Mouse (Mus musculus) c-Kit-positive CD71-positive TER-119-negative erythroid progenitor cells, embryonic 14.5 days (primary cell): Measurements from ENCODE around the gene Prrc2a.

Source experiments
- DNase-seq: peaks from one replicate; pipeline ENCODE4 v3.0.0-alpha.2; 2013; ENCODE audit warnings: low read depth

Gene Prrc2a

DNA sequence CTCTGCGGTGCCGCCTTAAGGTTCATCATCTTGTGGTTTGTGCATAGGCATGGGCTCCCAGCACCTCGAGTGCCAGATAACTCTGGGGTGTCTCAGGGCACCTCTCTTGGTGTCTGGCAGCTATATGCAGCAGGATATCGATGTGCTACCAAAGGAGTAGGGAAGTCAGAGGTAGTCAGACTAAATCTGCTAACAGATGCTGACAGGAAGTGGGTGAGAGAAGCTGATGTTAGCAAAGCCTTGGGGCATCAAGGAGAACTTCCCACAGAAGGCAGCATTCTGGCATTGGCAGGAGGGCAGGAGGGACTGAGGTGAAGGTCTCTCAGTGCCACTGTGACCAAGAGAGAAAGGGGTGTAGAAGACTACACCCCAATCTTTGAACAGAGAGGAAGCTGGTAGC is 25.4 kb upstream of the Prrc2a start:
- DNase-seq = no peak

GRCm38 (mm10) chr17:35189186-35189585 is 24.5 kb upstream of the Prrc2a start:
- DNase-seq = no peak

GRCm38 (mm10) chr17:35187959-35188610 is 23.4 kb upstream of the Prrc2a start, which contains the start of gene Lst1:
TSS of gene Lst1 (minus strand) at chr17:35188439.
- no peak for DNase-seq

DNA sequence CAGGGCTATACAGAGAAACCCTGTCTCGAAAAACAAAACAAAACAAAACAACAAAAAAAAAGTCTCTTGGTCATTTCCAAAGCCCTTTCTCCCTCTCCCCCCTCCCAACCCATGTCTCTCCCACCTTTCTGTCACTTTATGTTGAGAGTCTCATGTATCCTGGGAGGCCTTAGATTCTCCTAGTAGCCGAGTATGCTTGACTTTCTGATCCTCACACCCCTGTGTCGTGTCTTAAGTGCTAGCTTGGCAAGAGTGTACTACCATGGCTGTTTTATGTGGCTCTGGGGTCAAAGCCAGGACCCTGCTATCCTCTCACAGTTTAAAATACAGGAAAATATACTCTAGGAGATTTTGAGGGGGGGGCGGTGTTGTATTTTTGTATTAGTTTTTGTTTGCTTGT is 22.6 kb upstream of the Prrc2a start:
- DNase-seq = no peak

DNA sequence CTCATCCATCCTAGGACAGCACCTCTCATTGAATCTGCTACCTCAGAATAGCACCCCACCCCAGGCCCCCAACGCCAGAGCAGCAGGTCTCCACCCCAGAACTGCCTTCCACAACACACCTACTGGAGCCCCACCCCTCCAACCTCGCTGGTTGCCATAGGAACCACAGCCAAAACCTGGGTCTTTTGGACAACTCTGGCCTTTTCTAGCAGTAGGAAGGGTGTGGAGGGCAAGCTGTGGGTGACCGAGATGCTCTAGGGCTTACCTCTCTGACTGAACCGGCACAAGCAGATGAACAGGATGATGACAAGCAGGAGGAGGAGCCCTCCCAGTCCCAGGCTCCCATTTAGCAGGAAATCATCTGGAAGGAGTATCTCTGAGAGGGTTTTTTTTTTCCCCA is 22.0 kb upstream of the Prrc2a start:
- DNase-seq = no peak

GRCm38 (mm10) chr17:35185639-35186611 is 21.2 kb upstream of the Prrc2a start:
- DNase-seq = peak; percentile 86

DNA sequence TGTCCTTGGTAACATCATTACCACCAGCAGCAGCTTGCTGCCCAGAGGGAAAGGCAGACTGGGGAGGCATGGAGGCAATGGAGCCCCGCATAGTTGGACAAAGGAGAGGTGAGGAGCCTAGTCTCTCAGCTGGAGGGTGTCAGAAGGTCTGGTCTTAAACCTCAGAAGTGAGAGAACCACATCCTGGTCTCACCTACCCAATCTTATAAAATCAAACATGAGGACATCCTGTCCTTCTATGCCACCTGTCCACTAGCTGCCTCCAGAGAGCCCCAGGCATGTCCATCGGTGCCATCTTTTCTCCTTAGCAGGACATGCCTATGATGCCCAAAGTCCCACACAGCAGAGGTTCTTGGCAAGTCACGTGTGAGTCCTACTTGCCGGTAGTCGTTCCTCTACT is 15.4 kb upstream of the Prrc2a start:
- DNase-seq = no peak

- no peak for DNase-seq
Observed at GRCm38 (mm10) chr17:35178528-35178927, 13.8 kb upstream of the Prrc2a start.

- DNase-seq = no peak
Observed at GRCm38 (mm10) chr17:35175968-35176367, 11.3 kb upstream of the Prrc2a start, which contains the start of gene Aif1. TSS of gene Aif1 (minus strand) at chr17:35176068.

- DNase-seq = no peak
Observed at GRCm38 (mm10) chr17:35175382-35175781, 10.7 kb upstream of the Prrc2a start.

GRCm38 (mm10) chr17:35174201-35174977 is 9.7 kb upstream of the Prrc2a start:
- no peak for DNase-seq

- no peak for DNase-seq
Observed at GRCm38 (mm10) chr17:35173329-35173728, 8.6 kb upstream of the Prrc2a start.

GRCm38 (mm10) chr17:35172445-35173234 is 7.9 kb upstream of the Prrc2a start:
- DNase-seq = no peak

DNA sequence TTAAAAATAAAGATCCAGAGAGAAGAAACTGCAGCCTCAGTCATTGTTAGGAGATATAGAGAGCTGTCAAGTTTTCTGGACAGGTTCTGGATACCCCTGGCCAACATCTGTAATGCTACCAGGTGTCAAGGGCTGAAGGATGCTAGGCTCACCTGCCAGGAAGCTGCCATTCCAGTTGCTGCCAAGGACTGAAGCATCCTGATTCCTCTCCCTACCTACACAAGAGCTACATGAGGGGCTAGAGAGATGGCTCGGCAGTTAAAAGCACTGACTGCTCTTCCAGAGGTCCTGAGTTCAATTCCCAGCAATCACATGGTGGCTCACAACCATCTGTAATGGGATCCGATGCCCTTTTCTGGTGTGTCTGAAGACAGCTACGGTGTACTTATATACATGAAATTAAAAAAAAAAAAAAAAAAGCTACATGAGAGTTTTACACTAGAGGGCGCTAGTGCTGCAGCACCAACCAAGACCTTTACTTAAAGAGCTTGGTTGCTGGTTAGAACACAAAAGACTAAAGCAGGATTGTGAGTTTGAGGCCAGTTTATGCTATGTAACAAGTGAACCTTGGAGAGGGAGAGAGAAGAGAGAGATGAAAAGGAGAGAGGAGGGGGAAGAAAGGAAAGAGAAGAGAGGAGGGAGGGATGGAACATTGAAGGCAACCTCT is 4.0 kb upstream of the Prrc2a start:
- peak; percentile 64 for DNase-seq

- no peak for DNase-seq
Observed at GRCm38 (mm10) chr17:35167794-35168193, 3.1 kb upstream of the Prrc2a start.

GRCm38 (mm10) chr17:35166352-35167035 is 1.8 kb upstream of the Prrc2a start:
- peak; percentile 85 for DNase-seq

GRCm38 (mm10) chr17:35165451-35166155 is 906 bp upstream of the Prrc2a start:
- DNase-seq = no peak

DNA sequence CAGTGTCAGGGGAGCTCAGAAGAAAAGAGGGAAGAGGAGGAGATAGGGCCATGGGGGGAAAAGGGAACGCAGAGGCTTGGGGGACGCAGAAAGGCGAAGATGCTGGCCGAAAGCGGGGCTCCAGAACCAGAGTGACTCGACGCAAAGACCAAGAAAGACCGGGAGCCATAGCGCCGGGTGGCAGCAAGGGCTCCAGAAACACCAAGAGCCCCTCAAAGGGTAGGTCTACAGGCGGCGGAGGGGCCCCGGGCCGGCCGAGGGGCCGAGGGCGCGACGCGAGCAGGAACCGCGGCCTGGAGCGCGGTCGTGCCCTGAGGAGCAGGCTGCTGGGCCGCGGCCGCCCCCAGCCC is 504 bp downstream of the Prrc2a start:
- no peak for DNase-seq

DNA sequence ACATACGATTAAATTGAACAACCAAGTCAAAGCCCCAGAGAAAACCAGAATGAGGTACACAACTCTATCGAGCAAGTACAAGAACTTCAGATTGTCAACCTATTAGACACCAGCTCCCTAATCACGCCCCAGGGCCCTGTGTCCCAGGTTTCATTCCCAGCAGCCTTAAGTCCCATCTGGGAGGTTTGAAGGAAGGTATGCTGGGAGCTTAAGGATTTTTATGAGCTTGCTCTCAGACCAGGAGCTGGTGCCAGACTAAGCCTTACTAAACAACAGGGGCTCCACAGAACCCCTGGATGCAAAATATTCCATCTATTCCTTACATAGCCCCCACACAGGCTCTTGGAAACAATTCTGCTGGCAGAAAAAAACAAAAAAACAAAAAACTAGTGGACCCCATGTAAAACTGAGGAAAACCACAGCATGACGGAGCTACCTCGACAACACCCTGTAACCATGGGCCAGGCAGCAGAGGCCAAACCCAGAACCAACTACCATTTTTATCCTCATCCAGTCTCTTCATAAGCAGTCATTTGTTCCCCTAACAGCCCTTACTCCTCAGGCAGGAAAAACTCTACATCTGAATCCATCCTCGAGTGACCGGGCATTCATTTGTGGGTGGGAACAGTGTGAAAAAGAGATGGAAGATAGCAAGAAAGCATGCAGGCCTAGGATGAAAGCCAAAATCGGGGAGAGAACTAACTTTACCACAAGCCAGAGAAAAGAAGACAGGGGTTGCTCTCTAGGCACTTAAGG is 1.2 kb downstream of the Prrc2a start:
- DNase-seq = no peak
